21 mouse cellular contexts compared by ENCODE assay signal in genomic region chr3:115692857-115693256, GRCm38 (mm10). TPM values are rescaled to one million over a fixed set of nuclear protein-coding genes. Genes with fewer than 3 reads are reported as not detected.
A peak's percentile ranks its signal among the peaks of the same experiment; 100 is the strongest.
DNase-seq lines count a peak whose midpoint lies in the region; ATAC-seq and TF ChIP-seq lines count a peak whose summit lies in the region.
"Had no signal": no experiment of that assay in that cellular context is flagged by ENCODE, and none has a peak within 500 bp of the region (broad histone marks: within the 10 kb centered on the region; RNA-seq: fewer than 3 reads in every experiment).

No protein-coding gene starts in this region.

- no peaks in the 10 kb centered on the region for H3K36me3 ChIP-seq in heart, embryonic 11.5 days (ENCODE audit: control insufficient read depth, insufficient read depth, low read length)
- no peaks in the 10 kb centered on the region for H3K36me3 ChIP-seq in liver, embryonic 12.5 days
- no peaks in the 10 kb centered on the region for H3K36me3 ChIP-seq in liver, embryonic 11.5 days (ENCODE audit: control insufficient read depth, insufficient read depth, low read length)
- H3K36me3 ChIP-seq in CH12.LX (replicated peaks in 1 of 2; ENCODE audit: control insufficient read depth in 1 of 2, insufficient read depth in 1 of 2, low read length in 1 of 2): no peaks in the 10 kb centered on the region
- H3K36me3 ChIP-seq: embryonic facial prominence, embryonic 12.5 days; heart, embryonic 12.5 days; hindbrain, embryonic 13.5 days; limb, embryonic 15.5 days had no signal

- no peak overlapping the region for H3K4me2 ChIP-seq in heart, embryonic 11.5 days
- no peak overlapping the region for H3K4me2 ChIP-seq in liver, embryonic 12.5 days
- H3K4me2 ChIP-seq in liver, embryonic 11.5 days: no peak overlapping the region
- H3K4me2 ChIP-seq in CH12.LX (ENCODE audit: insufficient read depth, low read depth, poor library complexity, severe bottlenecking): no peak overlapping the region; the same call in 1 of the 2 replicates
- H3K4me2 ChIP-seq: embryonic facial prominence, embryonic 12.5 days; forebrain, embryonic 13.5 days; heart, embryonic 12.5 days; hindbrain, embryonic 13.5 days; limb, embryonic 15.5 days had no signal

- TF ChIP-seq POLR2A in CH12.LX (IDR thresholded peaks at IDR 0.05; ENCODE audit: low read depth, low read length): no peak

- no peaks in the 10 kb centered on the region for H3K27me3 ChIP-seq in heart, embryonic 11.5 days (ENCODE audit: control insufficient read depth, insufficient read depth, low read length)
- H3K27me3 ChIP-seq in liver, embryonic 12.5 days (replicated peaks): no peaks in the 10 kb centered on the region
- no peaks in the 10 kb centered on the region for H3K27me3 ChIP-seq in liver, embryonic 11.5 days (replicated peaks; ENCODE audit: control insufficient read depth, insufficient read depth, low read length)
- H3K27me3 ChIP-seq in CH12.LX (replicated peaks): no peaks in the 10 kb centered on the region
- H3K27me3 ChIP-seq: embryonic facial prominence, embryonic 12.5 days; forebrain, embryonic 13.5 days; heart, embryonic 12.5 days; hindbrain, embryonic 13.5 days; limb, embryonic 15.5 days had no signal

- in situ Hi-C loops in CH12.LX (cut with MboI; ENCODE audit: low pct_ligation_motif_present, low pct_unique_long_range_greater_than_20kb, low sequenced_read_pairs): no loop called here

- no peaks in the 10 kb centered on the region for H3K9me3 ChIP-seq in heart, embryonic 11.5 days (replicated peaks; ENCODE audit: control insufficient read depth, low read length)
- H3K9me3 ChIP-seq in liver, embryonic 12.5 days (replicated peaks): no peaks in the 10 kb centered on the region
- H3K9me3 ChIP-seq in liver, embryonic 11.5 days (ENCODE audit: control insufficient read depth, low read length): no peaks in the 10 kb centered on the region
- H3K9me3 ChIP-seq in CH12.LX (replicated peaks; ENCODE audit: low read length): no peaks in the 10 kb centered on the region
- H3K9me3 ChIP-seq: embryonic facial prominence, embryonic 12.5 days; forebrain, embryonic 13.5 days; heart, embryonic 12.5 days; hindbrain, embryonic 13.5 days; limb, embryonic 15.5 days had no signal

- intact Hi-C loops in left cerebral cortex, postnatal 4 days (cut with DNase I): no loop called here

- no peak overlapping the region for H3K4me3 ChIP-seq in heart, embryonic 11.5 days (ENCODE audit: low read depth, low read length)
- H3K4me3 ChIP-seq in liver, embryonic 12.5 days: no peak overlapping the region
- no peak overlapping the region for H3K4me3 ChIP-seq in liver, embryonic 11.5 days (ENCODE audit: low read depth, low read length)
- no peak overlapping the region for H3K4me3 ChIP-seq in CH12.LX (replicated peaks in 1 of 3; ENCODE audit: low read depth in 2 of 3, low read length in 2 of 3, poor library complexity in 1 of 3)
- H3K4me3 ChIP-seq: embryonic facial prominence, embryonic 12.5 days; erythroblast, embryonic 14.5 days; forebrain, embryonic 13.5 days; heart, embryonic 12.5 days; hindbrain, embryonic 13.5 days; limb, embryonic 15.5 days had no signal

- ATAC-seq in heart, embryonic 11.5 days (replicated peaks; ENCODE audit: insufficient number of reproducible peaks, low FRiP score, low TSS enrichment): no peak
- no peak for ATAC-seq in liver, embryonic 12.5 days
- no peak for ATAC-seq in liver, embryonic 11.5 days (replicated peaks; ENCODE audit: low FRiP score)
- ATAC-seq: forebrain, embryonic 13.5 days; midbrain, embryonic 16.5 days had no signal

- H3K4me1 ChIP-seq in heart, embryonic 11.5 days (ENCODE audit: control insufficient read depth, insufficient read depth, low read length): 0 out of 2 replicates have a peak, but pooled peaks cover 3% of the 10 kb centered on the region
- peaks cover 18% of the 10 kb centered on the region for H3K4me1 ChIP-seq in liver, embryonic 12.5 days
- peaks cover 4% of the 10 kb centered on the region for H3K4me1 ChIP-seq in liver, embryonic 11.5 days (replicated peaks; ENCODE audit: control insufficient read depth, insufficient read depth, low read length)
- peaks cover 22 to 68% of the 10 kb centered on the region in 2 experiments for H3K4me1 ChIP-seq in CH12.LX (ENCODE audit: control insufficient read depth in 1 of 2, insufficient read depth in 2 of 2)
- H3K4me1 ChIP-seq: embryonic facial prominence, embryonic 12.5 days; hindbrain, embryonic 13.5 days; limb, embryonic 15.5 days had no signal

- TF ChIP-seq RAD21 in CH12.LX (IDR thresholded peaks at IDR 0.05; ENCODE audit: low read depth, low read length): no peak

- no peak overlapping the region for H3K9ac ChIP-seq in heart, embryonic 11.5 days (ENCODE audit: low read depth, low read length)
- H3K9ac ChIP-seq in liver, embryonic 12.5 days: no peak overlapping the region
- H3K9ac ChIP-seq in liver, embryonic 11.5 days (ENCODE audit: low read depth, low read length): no peak overlapping the region
- H3K9ac ChIP-seq in CH12.LX (ENCODE audit: insufficient read depth, low read depth): no peak overlapping the region; the same call in 1 of the 2 replicates
- H3K9ac ChIP-seq: embryonic facial prominence, embryonic 12.5 days; forebrain, embryonic 13.5 days; heart, embryonic 12.5 days; hindbrain, embryonic 13.5 days; limb, embryonic 15.5 days had no signal

- TF ChIP-seq EP300 in CH12.LX (IDR thresholded peaks at IDR 0.05; ENCODE audit: low read length): no peak

- dilution Hi-C loops in CH12.LX (cut with MboI; ENCODE audit: extremely low pct_ligation_motif_present, extremely low pct_unique_long_range_greater_than_20kb, low sequenced_read_pairs): no loop called here

- H3K79me2 ChIP-seq in CH12.LX (replicated peaks; ENCODE audit: control insufficient read depth, extremely low read depth, insufficient read depth, poor library complexity, severe bottlenecking): no peaks in the 10 kb centered on the region

- WGBS in heart, embryonic 11.5 days (ENCODE audit: insufficient replicate concordance): 45% methylated on average over 4 of the region's 4 CpGs
- 18% methylated on average over 4 of the region's 4 CpGs for WGBS in liver, embryonic 12.5 days (ENCODE audit: insufficient replicate concordance)
- WGBS in liver, embryonic 11.5 days: 34% methylated on average over 4 of the region's 4 CpGs

- TF ChIP-seq CTCF in CH12.LX (conservative IDR thresholded peaks at IDR 0.05 in 1 of 2, IDR thresholded peaks at IDR 0.05 in 1 of 2; ENCODE audit: low read depth in 2 of 2, low read length in 2 of 2): no peak

- peak; percentile 90 for DNase-seq in heart, adult 11 months
- no peak for DNase-seq in liver, embryonic 11.5 days (ENCODE audit: low spot score)
- no peak for DNase-seq in CH12.LX (ENCODE audit: extremely low read depth)
- DNase-seq in lung, postnatal 10 days: peak; percentile 56
- no peak for DNase-seq in cerebellum, postnatal 10 days
- DNase-seq in left cerebral cortex, postnatal 4 days: no peak
- DNase-seq: cerebellum, adult 9-11 months; gastrocnemius, postnatal 10 days; kidney, adult 8-10 months; kidney, postnatal 25 days; right cerebral cortex, postnatal 25 days had no signal

- H3K27ac ChIP-seq in heart, embryonic 11.5 days (ENCODE audit: low read depth, low read length): no peak overlapping the region
- peak overlapping the region; percentile 30; the same call in 1 of the 2 replicates for H3K27ac ChIP-seq in liver, embryonic 12.5 days
- no peak overlapping the region for H3K27ac ChIP-seq in liver, embryonic 11.5 days (ENCODE audit: low read depth, low read length)
- peak overlapping the region; percentile 25; the same call in 1 of the 2 replicates for H3K27ac ChIP-seq in CH12.LX (ENCODE audit: insufficient read depth, low read depth)
- H3K27ac ChIP-seq: embryonic facial prominence, embryonic 12.5 days; forebrain, embryonic 13.5 days; hindbrain, embryonic 13.5 days; limb, embryonic 15.5 days; stomach, postnatal 0 days had no signal

TF ChIP-seq in CH12.LX, 34 proteins besides CTCF, POLR2A, EP300 and RAD21:
- 0 out of 2 replicates have a peak, but pooled peaks have one; percentile 23 for TF ChIP-seq ZNF384 (IDR thresholded peaks at IDR 0.05; ENCODE audit: low read depth, low read length)
- no peak for TF ChIP-seq TBP (conservative IDR thresholded peaks at IDR 0.05; ENCODE audit: low read depth, low read length)
TF ChIP-seq in CH12.LX: peak in this region for 1.

RNA-seq across cellular contexts. Expression of gene S1pr1, which starts 22.0 kb away (rescaled TPM):
- 62.8 and 74.4 TPM in 2 replicates for polyA plus RNA-seq in heart, embryonic 11.5 days (2014; fragmentation: Nextera tagmentation; extraction: Ambion mirVana)
- polyA plus RNA-seq in liver, embryonic 12.5 days (2016; fragmentation: Nextera tagmentation; extraction: Ambion mirVana): 10.0 and 10.5 TPM in 2 replicates
- polyA plus RNA-seq in liver, embryonic 11.5 days (2014; fragmentation: Nextera tagmentation; extraction: Ambion mirVana): 17.8 and 18.7 TPM in 2 replicates
- total RNA-seq in CH12.LX (2012; rRNA removed): 1.4 and 1.8 TPM in 2 replicates
- 4.1 and 4.6 TPM in 2 replicates for total RNA-seq in CH12.LX (2014; rRNA removed)
- polyA plus RNA-seq in CH12.LX (2012; ENCODE audit: insufficient read length, low read depth): 6.1 and 7.1 TPM in 2 replicates
- total RNA-seq in left cerebral cortex, postnatal 4 days (2021): 10 to 100 TPM; 27.0 to 27.5 TPM
- polyA plus RNA-seq: erythroblast, embryonic 14.5 days had no signal

Comparison
In these comparisons a context has a peak if more than half of its experiments do, and no peak if none do; other contexts are left out.
1. H3K27ac ChIP-seq: peak in liver, embryonic 12.5 days (single experiment) and CH12.LX (single experiment); none in heart, embryonic 11.5 days (single experiment) and liver, embryonic 11.5 days (single experiment).
2. DNase-seq: peak in heart, adult 11 months (single experiment) and lung, postnatal 10 days (single experiment); none in liver, embryonic 11.5 days (single experiment), CH12.LX (single experiment), cerebellum, postnatal 10 days (0 of 2) and left cerebral cortex, postnatal 4 days (single experiment).